8 mouse cellular contexts compared by ENCODE assay signal in the genomic region with DNA sequence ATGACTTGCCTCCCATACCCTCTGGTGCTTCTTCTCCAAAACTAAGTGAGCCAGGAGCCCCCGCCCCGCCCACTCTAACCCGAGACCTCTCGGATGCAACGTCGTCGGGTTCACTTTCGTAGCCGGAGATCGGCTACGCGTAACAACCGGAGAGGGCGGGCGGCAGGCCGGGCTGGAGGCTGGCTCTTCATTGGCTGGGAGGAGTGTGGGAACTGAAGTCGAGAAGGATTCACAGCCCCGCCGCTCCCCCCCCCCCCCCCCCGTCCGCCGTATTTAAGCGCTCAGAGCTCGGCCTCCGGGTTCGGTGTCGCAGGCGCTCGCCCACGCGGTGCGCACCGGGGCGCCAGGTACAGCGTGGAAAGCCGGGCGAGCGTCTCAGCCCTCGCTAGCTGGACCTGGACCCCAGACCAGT. TPM values are rescaled to one million over a fixed set of nuclear protein-coding genes. Genes with fewer than 3 reads are reported as not detected.
DNase-seq lines count a peak whose midpoint lies in the region; ATAC-seq and TF ChIP-seq lines count a peak whose summit lies in the region.

A gene (plus strand): TSS at position 304 of the 412 bp plus-strand sequence.

- no peaks in the 10 kb centered on the region for H3K9me3 ChIP-seq in E14TG2a.4 (ENCODE audit: low read length)
- no peaks in the 10 kb centered on the region for H3K9me3 ChIP-seq in embryonic facial prominence, embryonic 14.5 days (ENCODE audit: control insufficient read depth, low read length)
- no peaks in the 10 kb centered on the region for H3K9me3 ChIP-seq in heart, embryonic 11.5 days (replicated peaks; ENCODE audit: control insufficient read depth, low read length)
- H3K9me3 ChIP-seq in liver, postnatal 0 days (ENCODE audit: low read length) = no peaks in the 10 kb centered on the region
- no peaks in the 10 kb centered on the region for H3K9me3 ChIP-seq in neural tube, embryonic 11.5 days (ENCODE audit: control insufficient read depth, low read length)

- peak within 1 kb of the TSS; percentile 98 for H3K4me2 ChIP-seq in embryonic facial prominence, embryonic 14.5 days (ENCODE audit: low read depth, low read length)
- peak within 1 kb of the TSS; percentile 98 for H3K4me2 ChIP-seq in heart, embryonic 11.5 days
- peak within 1 kb of the TSS; percentile 87 for H3K4me2 ChIP-seq in liver, postnatal 0 days (ENCODE audit: low read depth, low read length)
- H3K4me2 ChIP-seq in neural tube, embryonic 11.5 days (ENCODE audit: low read depth) = peak within 1 kb of the TSS; percentile 97

- H3K27me3 ChIP-seq in E14TG2a.4 (ENCODE audit: insufficient read depth, low read length) = peaks cover 59% of the 10 kb centered on the region
- peaks cover 16% of the 10 kb centered on the region for H3K27me3 ChIP-seq in embryonic facial prominence, embryonic 14.5 days (replicated peaks; ENCODE audit: control insufficient read depth, insufficient read depth, low read length)
- peaks cover 15% of the 10 kb centered on the region for H3K27me3 ChIP-seq in heart, embryonic 11.5 days (ENCODE audit: control insufficient read depth, insufficient read depth, low read length)
- peaks cover 16% of the 10 kb centered on the region for H3K27me3 ChIP-seq in liver, postnatal 0 days (ENCODE audit: insufficient read depth, low read length)
- no peaks in the 10 kb centered on the region for H3K27me3 ChIP-seq in neural tube, embryonic 11.5 days (ENCODE audit: control insufficient read depth, insufficient read depth, low read length)

- peak within 1 kb of the TSS; percentile 65 for H3K9ac ChIP-seq in embryonic facial prominence, embryonic 14.5 days (ENCODE audit: low read depth, low read length)
- H3K9ac ChIP-seq in heart, embryonic 11.5 days (ENCODE audit: low read depth, low read length) = peak within 1 kb of the TSS; percentile 81
- H3K9ac ChIP-seq in liver, postnatal 0 days (replicated peaks) = peak within 1 kb of the TSS; percentile 67
- peak within 1 kb of the TSS; percentile 79 for H3K9ac ChIP-seq in neural tube, embryonic 11.5 days (ENCODE audit: low read length)

- no peak for TF ChIP-seq EP300 in liver, postnatal 0 days (IDR thresholded peaks at IDR 0.05; ENCODE audit: low read depth)

- H3K4me1 ChIP-seq in E14TG2a.4 (replicated peaks; ENCODE audit: low read depth, low read length) = peaks cover 27% of the 10 kb centered on the region
- 0 out of 2 replicates have a peak, but pooled peaks cover 6% of the 10 kb centered on the region for H3K4me1 ChIP-seq in embryonic facial prominence, embryonic 14.5 days (ENCODE audit: control insufficient read depth, insufficient read depth, low read length)
- peaks cover 18% of the 10 kb centered on the region for H3K4me1 ChIP-seq in heart, embryonic 11.5 days (ENCODE audit: control insufficient read depth, insufficient read depth, low read length)
- peaks cover 23% of the 10 kb centered on the region for H3K4me1 ChIP-seq in liver, postnatal 0 days (ENCODE audit: insufficient read depth)
- H3K4me1 ChIP-seq in neural tube, embryonic 11.5 days (ENCODE audit: control insufficient read depth, insufficient read depth, low read length) = peaks cover 12% of the 10 kb centered on the region

- 0% methylated on average over 22 of the region's 39 CpGs for WGBS in embryonic facial prominence, embryonic 14.5 days
- WGBS in heart, embryonic 11.5 days (ENCODE audit: insufficient replicate concordance) = 1% methylated on average over 35 of the region's 39 CpGs
- WGBS in liver, postnatal 0 days (ENCODE audit: insufficient replicate concordance) = under 1% methylated on average over 34 of the region's 39 CpGs
- 1% methylated on average over 30 of the region's 39 CpGs for WGBS in neural tube, embryonic 11.5 days

- no peak for TF ChIP-seq CTCF in E14TG2a.4 (conservative IDR thresholded peaks at IDR 0.05; ENCODE audit: low read length)
- no peak for TF ChIP-seq CTCF in liver, postnatal 0 days (IDR thresholded peaks at IDR 0.05; ENCODE audit: low read depth)

- peak; percentile 31 to 41 for DNase-seq in adrenal gland, postnatal 4 days (ENCODE audit: low spot score in 2 of 2)
- DNase-seq in embryonic facial prominence, embryonic 14.5 days (ENCODE audit: low spot score) = peak; percentile 88
- DNase-seq in kidney, adult 9 months = peak; percentile 56
- DNase-seq in liver, postnatal 0 days = peak; percentile 83
- DNase-seq in neural tube, embryonic 11.5 days (ENCODE audit: low spot score) = peak; percentile 82
- DNase-seq in thymus, postnatal 0 days (ENCODE audit: low spot score) = peak; percentile 86

- H3K27ac ChIP-seq in embryonic facial prominence, embryonic 14.5 days (replicated peaks; ENCODE audit: low read depth, low read length) = no peak within 1 kb of the TSS; the same call in 1 of the 2 replicates
- peak within 1 kb of the TSS; percentile 84 for H3K27ac ChIP-seq in heart, embryonic 11.5 days (ENCODE audit: low read depth, low read length)
- H3K27ac ChIP-seq in liver, postnatal 0 days (ENCODE audit: low read depth) = peak within 1 kb of the TSS; percentile 70
- peak within 1 kb of the TSS; percentile 49; the same call in 1 of the 2 replicates for H3K27ac ChIP-seq in neural tube, embryonic 11.5 days (ENCODE audit: low read depth, low read length)

- H3K4me3 ChIP-seq in E14TG2a.4 (replicated peaks; ENCODE audit: low read length) = peak within 1 kb of the TSS; percentile 76
- H3K4me3 ChIP-seq in embryonic facial prominence, embryonic 14.5 days (ENCODE audit: low read depth, low read length) = peak within 1 kb of the TSS; percentile 62
- H3K4me3 ChIP-seq in heart, embryonic 11.5 days (ENCODE audit: low read depth, low read length) = peak within 1 kb of the TSS; percentile 67
- peak within 1 kb of the TSS; percentile 65 for H3K4me3 ChIP-seq in liver, postnatal 0 days (ENCODE audit: low read depth, low read length)
- peak within 1 kb of the TSS; percentile 62 for H3K4me3 ChIP-seq in neural tube, embryonic 11.5 days (ENCODE audit: low read depth, low read length)

- no peaks in the 10 kb centered on the region for H3K36me3 ChIP-seq in E14TG2a.4 (ENCODE audit: insufficient read depth, low read length)
- no peaks in the 10 kb centered on the region for H3K36me3 ChIP-seq in embryonic facial prominence, embryonic 14.5 days (ENCODE audit: control insufficient read depth, insufficient read depth, low read length)
- no peaks in the 10 kb centered on the region for H3K36me3 ChIP-seq in heart, embryonic 11.5 days (ENCODE audit: control insufficient read depth, insufficient read depth, low read length)
- H3K36me3 ChIP-seq in liver, postnatal 0 days (replicated peaks; ENCODE audit: insufficient read depth, low read length) = no peaks in the 10 kb centered on the region
- H3K36me3 ChIP-seq in neural tube, embryonic 11.5 days (ENCODE audit: control insufficient read depth, insufficient read depth, low read length) = no peaks in the 10 kb centered on the region

- ATAC-seq in embryonic facial prominence, embryonic 14.5 days (ENCODE audit: low read depth) = peak; percentile 88
- ATAC-seq in heart, embryonic 11.5 days (replicated peaks; ENCODE audit: insufficient number of reproducible peaks, low FRiP score, low TSS enrichment) = peak; percentile 84
- peak; percentile 81 for ATAC-seq in liver, postnatal 0 days
- ATAC-seq in neural tube, embryonic 11.5 days (ENCODE audit: insufficient read depth, low FRiP score, low TSS enrichment) = peak; percentile 80

RNA-seq across cellular contexts. Expression of the gene that starts here (rescaled TPM):
- total RNA-seq in adrenal gland, postnatal 4 days (2021) = 1 to 10 TPM; 3.7 to 4.8 TPM
- 0.74 and 0.79 TPM in 2 replicates for polyA plus RNA-seq in embryonic facial prominence, embryonic 14.5 days (2014; fragmentation: Nextera tagmentation; extraction: Ambion mirVana)
- 0.70 and 1.0 TPM in 2 replicates for polyA plus RNA-seq in heart, embryonic 11.5 days (2014; fragmentation: Nextera tagmentation; extraction: Ambion mirVana)
- 1.7 and 1.9 TPM in 2 replicates for polyA plus RNA-seq in liver, postnatal 0 days (2015; fragmentation: Nextera tagmentation; extraction: Ambion mirVana)
- 1.5 and 1.8 TPM in 2 replicates for polyA plus RNA-seq in neural tube, embryonic 11.5 days (2014; fragmentation: Nextera tagmentation; extraction: Ambion mirVana)
- polyA plus RNA-seq in thymus, postnatal 0 days (2015; fragmentation: Nextera tagmentation; extraction: Ambion mirVana) = 11.4 and 11.9 TPM in 2 replicates

Comparison
In these comparisons a context has a peak if more than half of its experiments do, and no peak if none do; other contexts are left out.
1. Peak in DNase-seq, ATAC-seq, H3K4me3 ChIP-seq, H3K9ac ChIP-seq and H3K4me2 ChIP-seq in embryonic facial prominence, embryonic 14.5 days; RNA of the gene not detected or under 1 TPM.
2. DNase-seq: peak in every context shown above with its lines; median percentile 88 in embryonic facial prominence, embryonic 14.5 days; 86 in thymus, postnatal 0 days; 83 in liver, postnatal 0 days; 82 in neural tube, embryonic 11.5 days; 56 in kidney, adult 9 months; 36 in adrenal gland, postnatal 4 days.